Mouse (Mus musculus): ENCODE measurements around the gene Bsg.
A peak's percentile ranks its signal among the peaks of the same experiment; 100 is the strongest.

Gene Bsg

DNA sequence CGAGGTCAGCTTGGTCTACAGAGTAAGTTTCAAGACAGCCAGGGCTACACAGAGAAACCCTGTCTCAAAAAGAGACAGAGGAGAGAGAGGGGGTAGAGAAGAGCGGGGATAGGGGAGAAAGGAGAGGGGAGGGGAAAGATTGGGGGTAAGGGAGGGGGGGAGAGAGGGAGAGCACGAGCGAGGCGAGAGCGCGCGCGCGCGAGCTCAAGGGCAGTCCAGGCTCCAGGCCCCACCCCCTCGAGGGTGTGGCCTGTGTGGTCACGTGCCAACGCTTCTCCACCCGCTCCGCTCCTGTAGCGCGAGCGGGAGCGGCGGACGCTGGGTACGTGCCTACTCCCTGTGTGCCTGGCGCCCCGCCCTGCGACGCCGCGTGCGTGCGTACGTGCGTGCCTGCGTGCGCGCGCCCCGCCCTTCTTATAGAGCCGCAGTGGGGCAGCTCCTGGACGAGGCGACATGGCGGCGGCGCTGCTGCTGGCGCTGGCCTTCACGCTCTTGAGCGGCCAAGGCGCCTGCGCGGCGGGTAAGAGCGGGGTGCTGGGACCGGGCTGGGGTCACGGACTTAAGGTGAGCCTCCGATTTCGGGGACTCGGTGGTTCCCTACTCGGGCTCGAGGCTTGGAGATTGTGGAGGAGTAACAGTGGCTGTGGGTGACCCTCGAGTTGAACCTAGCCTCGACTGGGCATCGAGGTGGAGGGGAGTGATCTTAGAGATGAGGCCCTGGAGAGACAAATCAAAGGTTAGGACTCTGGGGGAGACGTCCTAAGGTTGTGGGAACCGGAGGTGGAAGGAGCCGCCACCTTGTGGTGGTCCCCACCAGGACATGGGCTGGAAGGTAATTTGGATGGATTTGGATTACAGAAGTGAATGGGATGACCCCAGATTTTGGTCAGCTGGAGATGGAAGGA lies at the start of gene Bsg:
Gene Bsg (plus strand): TSS at position 427 of the 905 bp plus-strand sequence.
- DNase-seq (ENCODE audit: low spot score in 2 of 2) = peak; percentile 96 to 97

DNA sequence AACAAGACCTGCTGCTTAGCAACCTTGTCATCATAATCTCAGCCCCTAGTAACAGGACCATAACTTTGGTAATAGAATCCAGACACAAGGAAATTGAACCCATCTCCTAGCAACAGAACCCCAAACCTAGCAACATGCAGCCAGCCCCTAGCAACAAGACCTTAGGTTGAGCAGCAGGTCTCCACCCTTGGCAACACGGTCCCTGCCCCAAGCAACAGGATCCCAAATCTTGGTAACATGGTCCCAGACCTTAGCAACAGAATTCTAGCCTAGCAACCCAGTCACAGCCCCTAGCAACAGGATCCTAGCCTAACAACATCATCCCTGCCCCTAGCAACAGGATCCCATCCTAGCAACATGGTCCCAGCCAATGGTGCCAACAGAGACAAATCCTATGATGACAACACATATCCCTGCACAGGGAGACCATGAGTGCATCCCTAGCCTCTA lies 49.3 kb upstream of the Bsg start:
- no peak for DNase-seq (ENCODE audit: low spot score in 2 of 2)

DNA sequence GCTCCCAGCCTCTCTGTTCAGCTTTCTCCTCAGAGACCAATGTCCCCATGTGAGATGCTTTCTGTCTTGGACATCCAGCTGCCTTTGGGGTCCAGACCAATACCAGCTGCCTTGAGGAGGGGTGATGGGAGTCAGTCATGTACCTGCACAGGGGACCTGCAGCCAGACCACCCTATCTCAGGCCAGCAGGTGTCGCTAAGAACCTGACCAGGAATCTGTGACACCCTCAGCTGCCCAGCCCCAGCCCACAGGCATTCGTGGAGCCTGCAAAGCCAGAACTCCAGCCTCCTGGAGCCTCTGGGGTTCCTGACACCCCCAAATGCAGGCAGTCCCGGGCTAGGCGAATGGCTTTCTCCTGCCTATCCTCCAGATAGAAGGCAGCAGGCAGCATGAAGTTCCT lies 45.5 kb upstream of the Bsg start:
- peak in 1 of 2 experiments; percentile 40 for DNase-seq (ENCODE audit: low spot score in 2 of 2)

DNA sequence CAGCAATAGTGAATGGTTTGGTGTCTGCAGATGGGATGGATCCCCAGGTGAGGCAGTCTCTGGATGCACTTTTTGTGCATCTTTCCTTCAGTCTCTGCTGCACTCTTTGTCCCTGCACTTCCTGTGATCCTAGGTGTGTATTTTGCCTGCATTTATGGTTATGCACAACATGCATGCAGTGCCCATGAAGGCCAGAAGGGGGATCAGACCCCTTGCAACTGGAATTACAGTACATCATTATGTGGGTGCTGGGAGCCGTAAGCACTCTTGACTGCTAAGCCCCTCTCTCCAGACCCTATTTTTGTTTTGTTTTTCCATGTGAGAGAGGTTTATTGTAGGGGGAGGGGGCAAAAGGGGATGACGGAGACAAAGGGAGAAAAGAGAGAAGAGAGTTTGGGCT lies 44.0 kb upstream of the Bsg start:
- no peak for DNase-seq (ENCODE audit: low spot score in 2 of 2)

DNA sequence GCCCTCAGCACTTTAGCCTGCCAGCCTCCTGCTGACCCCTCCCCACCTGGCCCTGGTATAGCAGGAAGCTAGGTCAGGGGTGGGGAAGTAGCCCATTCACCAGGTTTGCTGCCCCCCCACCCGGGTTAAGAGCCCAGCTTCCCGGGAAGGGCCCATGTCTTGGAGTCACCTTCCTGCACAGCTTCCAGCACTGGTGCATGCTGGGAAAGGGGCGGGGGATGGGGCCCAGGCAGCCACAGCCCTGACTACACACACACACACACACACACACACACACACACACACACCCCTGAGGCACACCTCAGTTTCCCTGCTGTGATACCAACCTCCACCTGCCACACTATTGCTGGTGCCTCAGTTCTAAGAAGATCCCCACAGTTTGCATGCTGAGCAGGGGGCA lies 42.4 kb upstream of the Bsg start:
- no peak for DNase-seq (ENCODE audit: low spot score in 2 of 2)

DNA sequence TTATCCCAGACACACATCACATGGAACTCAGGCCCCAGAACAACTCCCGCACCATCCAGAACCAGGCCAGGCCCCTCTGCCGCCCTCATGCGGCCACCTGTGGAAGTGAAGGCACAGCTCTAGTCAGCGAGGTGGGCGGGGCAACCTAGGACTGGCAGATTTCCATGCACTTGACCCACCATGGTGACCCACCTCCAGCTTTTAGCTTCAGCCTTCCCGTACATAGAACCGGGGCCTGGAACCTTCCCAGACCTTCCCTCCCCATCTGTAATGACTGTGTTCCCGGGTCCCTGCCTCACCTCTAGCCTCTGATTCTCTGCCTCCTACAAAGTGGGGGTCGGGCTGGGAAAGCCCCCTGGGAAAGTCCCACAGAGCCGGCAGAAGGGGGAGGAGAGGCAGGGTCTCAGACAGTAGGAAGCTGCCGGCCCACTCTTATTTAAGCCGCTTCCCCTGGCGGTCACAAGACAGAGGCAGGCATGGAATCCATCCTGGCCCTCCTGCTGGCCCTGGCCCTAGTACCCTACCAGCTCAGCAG lies 40.1 kb upstream of the Bsg start, which contains the start of gene Madcam1:
Gene Madcam1 (plus strand): TSS at position 429 of the 535 bp plus-strand sequence.
- DNase-seq (ENCODE audit: low spot score in 2 of 2) = peak; percentile 43 to 73

DNA sequence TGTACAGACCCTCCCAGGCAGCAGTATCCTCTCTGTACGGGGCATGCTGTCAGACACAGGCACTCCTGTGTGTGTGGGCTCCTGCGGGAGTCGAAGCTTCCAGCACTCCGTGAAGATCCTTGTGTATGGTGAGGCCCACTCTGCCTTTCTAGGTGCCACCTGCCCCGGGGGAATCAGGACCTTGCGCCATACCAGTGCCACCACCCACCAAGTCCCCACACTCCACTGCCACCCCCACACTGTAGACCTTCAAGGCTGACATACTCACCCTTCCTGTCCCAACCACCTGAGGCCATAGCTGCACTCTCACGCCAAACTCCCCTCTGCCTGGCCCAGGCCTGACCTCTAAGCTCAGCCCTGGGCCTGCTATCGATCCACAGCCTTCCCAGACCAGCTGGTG lies 39.2 kb upstream of the Bsg start:
- DNase-seq (ENCODE audit: low spot score in 2 of 2) = no peak

DNA sequence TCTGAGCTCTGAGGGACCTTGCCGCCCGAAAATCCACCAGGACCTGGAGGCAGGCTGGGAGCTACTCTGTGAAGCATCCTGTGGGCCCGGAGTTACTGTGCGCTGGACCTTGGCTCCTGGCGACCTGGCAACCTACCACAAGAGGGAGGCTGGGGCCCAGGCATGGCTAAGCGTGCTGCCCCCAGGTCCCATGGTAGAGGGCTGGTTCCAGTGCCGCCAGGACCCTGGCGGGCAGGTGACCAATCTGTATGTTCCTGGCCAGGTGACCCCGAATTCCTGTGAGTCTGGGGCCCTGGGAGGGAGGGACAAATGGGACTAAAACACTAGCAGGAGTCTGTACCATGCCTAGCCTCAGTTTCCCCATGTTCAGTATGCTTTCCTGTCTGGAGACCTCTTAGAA lies 37.8 kb upstream of the Bsg start:
- no peak for DNase-seq (ENCODE audit: low spot score in 2 of 2)

DNA sequence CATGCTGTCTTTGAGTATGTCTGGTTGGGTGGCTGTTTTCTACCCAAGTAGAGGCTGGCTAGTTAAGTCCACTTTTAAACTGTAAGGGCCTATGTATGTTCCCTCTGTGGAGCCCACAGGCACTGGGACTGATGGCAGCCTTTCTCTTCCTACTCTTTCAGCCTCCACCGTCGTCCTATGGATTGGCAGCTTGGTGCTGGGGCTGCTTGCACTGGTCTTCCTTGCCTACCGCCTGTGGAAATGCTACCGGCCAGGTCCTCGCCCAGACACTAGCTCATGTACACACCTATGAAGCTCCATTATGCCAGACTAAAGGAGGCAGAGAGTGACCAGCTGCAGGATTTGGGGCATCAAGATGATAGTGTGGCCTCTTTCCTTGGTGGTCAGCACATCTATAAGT lies 36.2 kb upstream of the Bsg start:
- no peak for DNase-seq (ENCODE audit: low spot score in 2 of 2)

DNA sequence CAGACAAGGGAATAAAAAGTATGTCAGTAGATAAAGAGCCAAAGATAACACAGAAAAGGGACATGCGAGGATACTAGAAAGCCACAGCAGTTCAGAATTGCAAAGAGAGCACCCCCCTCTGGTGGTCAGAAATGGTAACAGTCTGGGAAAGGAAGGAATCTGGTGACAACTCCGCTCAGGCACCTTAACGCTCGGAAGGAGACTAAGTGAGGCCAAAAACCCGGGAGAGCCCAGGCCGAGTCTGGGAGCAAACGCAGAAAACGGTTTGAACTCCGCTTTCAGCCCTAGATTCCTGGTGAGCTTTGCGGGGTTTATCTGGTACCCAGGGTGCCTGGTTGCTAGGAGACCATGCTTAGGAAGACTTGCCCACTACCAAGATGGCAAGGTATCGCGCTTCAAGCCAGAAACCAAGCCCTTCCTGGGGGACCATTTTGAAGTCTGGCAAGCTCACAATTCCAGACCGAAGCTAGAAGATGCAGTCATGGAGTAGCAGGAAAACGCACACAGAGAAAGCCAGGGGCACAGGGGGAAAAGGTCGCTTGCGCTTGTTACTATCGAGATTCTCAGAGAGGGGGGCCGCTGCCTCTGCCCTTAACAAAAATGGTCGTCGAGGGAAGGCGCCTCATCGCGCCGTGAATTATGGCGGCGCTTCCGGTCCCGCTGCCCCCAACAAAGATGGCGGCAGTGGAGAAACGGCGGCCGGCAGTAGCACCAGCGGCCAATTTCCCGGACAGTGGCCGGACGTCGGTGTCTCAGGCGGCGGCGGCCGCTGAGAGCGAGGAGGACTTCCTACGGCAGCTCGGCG lies 35.3 kb upstream of the Bsg start, which contains the start of gene Tpgs1:
Gene Tpgs1 (plus strand): TSS at position 599 of the 805 bp plus-strand sequence.
- DNase-seq (ENCODE audit: low spot score in 2 of 2) = peak; percentile 82 to 84

DNA sequence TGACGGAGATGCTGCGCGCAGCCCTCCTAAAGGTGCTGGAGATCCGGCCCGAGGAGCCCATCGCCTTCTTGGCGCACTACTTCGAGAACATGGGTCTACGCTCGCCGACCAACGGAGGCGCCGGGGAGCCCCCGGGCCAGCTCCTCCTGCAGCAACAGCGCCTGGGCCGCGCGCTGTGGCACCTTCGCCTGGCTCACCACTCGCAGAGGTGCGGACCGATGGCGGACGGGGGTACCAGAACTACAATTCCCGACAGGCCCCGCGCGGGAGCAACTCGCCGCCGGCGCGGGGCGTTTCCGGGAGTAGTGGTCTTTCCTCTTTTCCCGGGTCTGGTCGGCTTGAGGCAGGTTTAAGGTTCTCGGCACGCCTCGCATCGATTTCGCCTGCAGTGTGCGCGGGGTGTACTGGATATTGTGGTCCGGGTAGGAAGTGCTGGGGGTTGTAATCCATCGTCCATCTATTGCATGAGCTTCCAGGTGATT lies 34.7 kb upstream of the Bsg start:
- peak; percentile 73 for DNase-seq (ENCODE audit: low spot score in 2 of 2)

DNA sequence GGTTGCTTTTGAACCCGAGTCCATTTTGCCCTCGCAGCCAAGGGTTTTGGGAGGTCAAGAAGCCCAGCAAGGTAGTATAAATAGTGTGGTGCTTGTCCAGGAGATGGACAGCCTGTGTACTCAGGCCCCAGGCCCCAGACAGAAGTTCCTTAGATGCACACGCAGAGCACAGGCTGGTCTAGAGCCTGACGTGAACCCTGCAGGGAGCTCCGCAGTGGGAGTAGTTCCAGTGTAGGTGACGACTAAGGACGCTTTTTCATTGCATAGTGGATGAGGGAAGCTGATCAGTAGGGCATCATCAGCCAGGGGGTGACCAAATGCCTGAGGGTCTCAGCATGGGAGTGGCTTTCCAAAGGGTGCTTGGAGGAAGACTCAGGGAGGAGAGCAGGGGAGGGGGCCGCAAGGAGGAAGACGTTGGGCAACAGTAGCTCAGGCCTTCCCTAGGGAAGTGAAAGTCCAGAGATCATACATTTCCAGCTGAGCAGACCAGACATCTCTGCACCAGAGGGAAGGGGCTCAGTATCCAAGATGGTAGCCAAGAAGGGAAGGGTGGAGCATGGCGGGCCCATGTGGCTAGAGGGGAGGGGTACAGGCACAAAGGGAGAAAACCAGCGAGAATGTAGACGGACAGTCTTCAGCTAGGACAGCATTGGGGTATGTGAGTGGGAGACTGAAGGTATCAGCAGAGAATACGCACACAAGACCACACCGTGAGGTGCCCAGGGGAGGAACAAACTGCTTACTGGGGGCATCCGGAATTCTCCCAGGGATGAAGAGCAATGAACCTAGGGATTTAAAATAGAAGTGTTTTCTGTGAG lies 34.0 kb upstream of the Bsg start:
- no peak for DNase-seq (ENCODE audit: low spot score in 2 of 2)

DNA sequence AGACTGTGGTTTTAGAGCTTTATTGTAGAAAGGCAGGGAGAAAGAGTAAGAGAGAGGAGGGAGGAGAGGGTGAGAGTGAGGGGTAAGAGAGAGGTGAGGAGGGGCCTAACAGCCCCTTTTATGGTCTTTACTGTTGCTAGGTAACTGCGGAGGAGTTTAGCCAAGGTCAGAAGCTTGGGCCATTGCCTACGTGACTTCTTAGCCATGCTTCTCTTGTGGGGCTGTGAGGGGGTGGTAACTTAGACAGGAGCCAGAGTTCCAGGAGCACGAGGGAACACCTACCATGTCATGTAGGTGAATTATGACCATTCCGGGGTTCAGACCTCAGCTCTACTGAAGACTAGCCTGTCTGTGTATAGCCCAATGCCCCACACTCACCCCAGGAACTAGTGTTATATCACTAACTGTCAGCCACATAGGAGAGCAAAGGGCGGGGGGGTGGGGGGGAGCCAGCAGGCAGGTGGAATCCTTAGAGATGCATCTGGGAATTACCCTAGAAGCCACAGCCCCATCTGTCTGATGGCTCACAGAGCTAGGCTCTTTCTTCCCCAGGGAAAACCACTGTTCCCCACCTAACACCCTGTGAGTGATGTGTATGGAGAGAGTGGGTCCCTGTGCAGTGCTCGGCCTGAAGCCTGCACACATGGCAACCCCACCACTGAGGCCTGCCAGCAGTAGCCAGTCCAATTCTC lies 32.7 kb upstream of the Bsg start:
- no peak for DNase-seq (ENCODE audit: low spot score in 2 of 2)

DNA sequence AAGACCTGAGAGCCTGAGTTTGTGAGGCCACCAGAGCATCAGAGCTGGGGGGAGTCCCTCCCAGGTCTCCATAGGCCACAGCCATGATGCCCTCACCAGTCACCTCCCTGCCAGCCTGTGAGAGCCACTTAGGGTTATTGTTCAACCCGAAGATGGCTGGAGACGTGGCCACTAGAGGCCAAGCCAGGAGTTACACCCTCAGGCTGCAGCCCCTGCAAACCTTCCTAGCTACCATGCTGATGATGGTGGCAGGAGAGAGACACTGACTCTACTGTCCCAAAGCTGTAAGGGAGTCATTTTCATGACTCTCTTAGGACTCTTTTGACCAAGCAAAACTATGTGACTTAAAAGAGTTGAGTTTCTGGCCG lies 32.2 kb upstream of the Bsg start:
- no peak for DNase-seq (ENCODE audit: low spot score in 2 of 2)

DNA sequence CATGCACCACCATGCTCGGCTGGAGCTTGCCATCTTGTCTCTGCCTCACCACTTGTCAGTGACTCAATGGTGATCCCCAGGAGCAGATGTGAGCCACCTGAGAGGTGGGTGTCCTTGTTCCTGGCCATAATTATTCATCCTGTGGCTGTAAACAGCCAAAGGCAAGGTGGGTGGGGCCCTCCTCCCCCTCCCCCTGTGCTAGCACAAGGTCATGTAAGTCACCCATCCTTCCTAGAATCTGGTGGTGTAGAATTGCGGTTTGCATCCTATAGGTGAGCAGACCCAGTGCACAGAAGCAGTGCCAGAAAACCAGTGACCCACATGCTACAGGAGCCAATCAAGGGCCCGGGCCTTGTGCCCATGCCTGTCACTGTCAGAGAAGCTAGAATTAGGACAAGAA lies 31.2 kb upstream of the Bsg start:
- no peak for DNase-seq (ENCODE audit: low spot score in 2 of 2)

DNA sequence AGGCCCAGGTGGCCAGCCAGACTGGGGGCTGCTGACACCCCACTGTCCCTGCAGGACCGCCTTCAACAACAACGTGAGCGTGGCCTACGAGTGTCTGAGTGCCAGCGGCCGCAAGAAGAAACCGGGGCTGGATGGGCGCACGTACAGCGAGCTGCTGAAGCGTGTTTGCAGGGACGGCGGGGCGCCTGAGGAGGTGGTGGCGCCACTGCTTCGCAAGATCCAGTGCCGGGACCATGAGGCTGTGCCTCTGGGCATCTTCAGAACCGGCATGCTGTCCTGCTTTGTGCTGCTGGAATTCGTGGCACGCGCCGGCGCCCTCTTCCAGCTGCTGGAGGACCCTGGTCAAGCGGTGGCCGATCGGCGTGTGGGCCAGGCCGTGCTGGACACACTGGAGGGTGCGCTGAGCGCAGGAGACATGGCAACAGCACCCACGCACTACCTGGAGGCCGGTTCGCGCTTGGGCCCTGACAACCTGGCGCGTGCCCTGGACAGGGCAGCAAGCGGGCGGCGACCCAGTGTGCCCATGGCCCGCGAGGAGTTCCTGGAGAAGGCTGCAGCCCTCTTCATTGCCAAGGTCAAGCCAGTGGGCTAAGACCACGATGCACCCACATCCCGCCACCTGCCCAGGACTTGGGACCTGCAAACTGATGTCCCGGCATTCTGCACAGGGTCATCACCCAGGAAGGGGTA lies 28.8 kb upstream of the Bsg start:
- DNase-seq (ENCODE audit: low spot score in 2 of 2) = no peak

DNA sequence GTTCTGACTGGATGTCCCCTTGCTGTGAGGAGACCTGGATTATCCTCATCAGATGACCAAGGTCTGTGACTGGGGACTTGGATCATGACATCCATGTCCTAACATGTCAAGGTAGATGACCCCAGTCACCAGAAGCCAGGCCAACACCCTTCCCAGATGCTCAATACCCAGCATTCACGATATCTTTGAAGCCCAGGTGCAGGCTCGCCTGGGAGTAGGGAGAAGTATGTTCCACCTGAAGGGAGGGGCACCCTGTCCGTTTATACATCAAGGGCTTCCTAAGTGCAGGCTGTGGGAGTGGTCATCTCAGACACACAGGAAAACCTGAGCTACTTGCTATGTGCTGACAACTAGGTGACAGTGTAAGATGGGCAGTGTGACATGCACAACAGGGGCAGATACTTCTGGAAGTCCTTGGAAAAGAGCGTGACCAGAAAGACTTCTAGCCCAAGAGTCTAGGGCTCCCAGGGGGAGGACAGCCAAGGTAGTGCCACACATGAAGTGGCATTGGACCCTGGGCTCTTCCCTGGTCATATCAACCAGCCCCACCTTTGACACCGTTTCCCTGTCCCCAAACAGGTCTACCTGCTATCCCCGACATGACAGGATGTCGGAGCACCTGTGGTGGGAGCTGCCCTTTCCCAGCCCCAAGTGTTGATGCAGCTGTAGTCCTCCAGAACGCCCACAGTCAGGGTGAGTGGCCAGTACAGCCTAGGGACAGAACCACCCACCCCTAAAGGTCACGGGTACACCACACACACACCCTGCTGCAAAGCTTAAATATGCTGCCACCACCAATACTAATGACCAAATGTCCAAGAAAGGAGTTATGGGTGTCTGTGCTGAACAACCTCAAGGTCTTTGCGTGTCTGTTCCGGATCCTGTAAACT lies 23.4 kb upstream of the Bsg start:
- DNase-seq (ENCODE audit: low spot score in 2 of 2) = peak in 1 of 2 experiments; percentile 40

DNA sequence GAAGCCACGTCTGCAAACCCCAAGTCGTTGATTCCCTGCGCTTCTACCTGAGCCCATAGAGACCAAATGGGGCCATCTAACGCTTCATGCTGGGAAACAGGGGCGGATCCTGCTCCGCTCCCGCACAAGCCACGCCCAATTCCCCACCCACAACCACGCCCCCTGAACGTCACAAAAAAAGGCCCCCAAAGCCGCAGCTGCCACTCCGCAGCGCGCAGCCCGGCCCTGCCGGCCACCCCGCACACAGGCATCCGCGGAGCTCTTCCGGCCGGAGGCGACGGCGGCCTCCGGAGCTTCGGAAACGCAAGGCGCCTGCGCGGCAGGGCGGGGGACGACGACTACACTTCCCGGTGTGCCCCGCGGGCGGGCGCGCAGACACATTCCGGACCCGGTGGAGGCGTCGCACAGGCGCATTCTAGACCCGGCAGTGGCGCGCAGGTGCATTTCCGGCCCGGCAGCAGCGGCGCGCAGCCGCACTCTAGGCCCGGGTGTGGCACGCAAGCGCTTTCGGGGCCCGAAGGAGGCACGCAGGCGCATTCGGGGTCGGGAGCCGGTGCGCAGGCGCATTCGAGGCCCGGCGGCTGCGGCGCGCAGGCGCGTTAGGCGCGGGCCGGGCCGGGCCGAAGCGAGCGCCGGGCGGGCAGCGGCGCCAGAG lies 22.6 kb upstream of the Bsg start, which contains the start of gene Cdc34:
Gene Cdc34 (plus strand): TSS at position 605 of the 655 bp plus-strand sequence.
- peak; percentile 98 to 99 for DNase-seq (ENCODE audit: low spot score in 2 of 2)

DNA sequence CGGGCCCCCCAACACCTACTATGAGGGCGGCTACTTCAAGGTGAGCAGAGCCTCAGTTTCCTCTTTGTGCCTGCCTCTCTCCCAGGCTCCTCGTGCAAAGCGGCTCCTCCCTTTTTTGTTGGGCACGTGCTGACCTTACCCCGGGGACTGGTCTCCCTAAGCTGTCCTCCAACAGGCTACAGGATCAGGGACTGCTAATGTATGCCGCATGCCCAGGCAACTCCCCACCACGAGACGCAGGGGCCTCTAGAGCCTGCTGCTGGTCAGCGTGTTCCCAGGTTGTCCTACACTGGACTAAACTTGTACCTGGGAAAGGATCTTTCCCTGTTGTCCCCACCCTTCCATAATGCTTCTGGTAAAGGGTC lies 21.8 kb upstream of the Bsg start:
- peak; percentile 36 to 47 for DNase-seq (ENCODE audit: low spot score in 2 of 2)

Data from thymus, postnatal 10 days (tissue).